Mouse (Mus musculus) kidney, postnatal 0 days (tissue): Measurements from ENCODE around the gene Gemin6. TPM values are rescaled to one million over a fixed set of nuclear protein-coding genes. Genes with fewer than 3 reads are reported as not detected.
"Not testable (repeated sequence)": the region's sequence is repeated elsewhere in the genome, so short reads cannot be mapped to it uniquely, and the experiment has no call there.

Experiments
- ATAC-seq: fragments of 200-750 bp; cut with Nextera tagmentation; replicated peaks from 2 replicates; pipeline ENCODE4 v1.8.0; 2017; ENCODE audit warnings: low read depth, moderate number of reproducible peaks, moderate TSS enrichment, moderate library complexity; ENCODE audit not compliant: low FRiP score
- DNase-seq: peaks from one replicate; pipeline ENCODE4 v3.0.0-alpha.2; 2016; ENCODE audit warnings: low spot score
- H3K27ac ChIP-seq: fragments of 300-500 bp; sonication (generic); 2 replicates; pipeline ENCODE4 v1.5.1; 2014; ENCODE audit warnings: mild to moderate bottlenecking
- H3K27me3 ChIP-seq: fragments of 300-500 bp; sonication (generic); 2 replicates; pipeline ENCODE4 v1.6.1; 2014; ENCODE audit warnings: low read length, mixed read lengths; ENCODE audit not compliant: insufficient read depth
- H3K36me3 ChIP-seq: fragments of 300-500 bp; sonication (generic); 2 replicates; pipeline ENCODE4 v1.6.1; 2014; ENCODE audit warnings: low read length, mixed read lengths; ENCODE audit not compliant: insufficient read depth
- H3K4me1 ChIP-seq: fragments of 300-500 bp; sonication (generic); replicated peaks from 2 replicates; pipeline ENCODE4 v1.6.1; 2014; ENCODE audit warnings: antibody characterized with exemption, low read length, mixed read lengths; ENCODE audit not compliant: insufficient read depth
- H3K4me2 ChIP-seq: fragments of 300-500 bp; sonication (generic); 2 replicates; pipeline ENCODE4 v1.6.1; 2014; ENCODE audit warnings: mild to moderate bottlenecking, low read length, moderate library complexity, mixed read lengths
- H3K4me3 ChIP-seq: fragments of 300-500 bp; sonication (generic); replicated peaks from 2 replicates; pipeline ENCODE4 v1.5.1; 2014; ENCODE audit warnings: low read depth, low read length
- H3K9ac ChIP-seq: fragments of 300-500 bp; sonication (generic); 2 replicates; pipeline ENCODE4 v1.6.1; 2014; ENCODE audit warnings: low read depth, low read length
- H3K9me3 ChIP-seq: fragments of 300-500 bp; sonication (generic); replicated peaks from 2 replicates; pipeline ENCODE4 v1.6.1; 2016; ENCODE audit warnings: low read length, inconsistent platforms, mixed read lengths
- CTCF ChIP-seq: IDR thresholded peaks from 2 replicates; pipeline ENCODE4 v1.5.1; 2016; ENCODE audit warnings: antibody characterized with exemption, low read depth, mild to moderate bottlenecking, moderate library complexity
- WGBS: fragments of 180-500 bp; shearing (Covaris S2); extraction: QIAGEN DNeasy Blood & Tissue Kit; methylation state at CpG from one replicate; pipeline ENCODE4 v1.1.7; 2014; 5-methylcytosine and 5-hydroxymethylcytosine counted together
- polyA plus RNA-seq: library from polyadenylated mRNA; unstranded; fragments of >200 nt; fragmentation: Nextera tagmentation; extraction: Ambion mirVana; gene quantifications from 2 replicates; pipeline ENCODE4 v1.2.1, GENCODE M21; 2015

Gemin6 gene
- polyA plus RNA-seq, result 29.7 and 32.1 TPM in 2 replicates

GRCm38 (mm10) chr17:80224326-80225116, at the start of gene Gemin6:
Gemin6 (plus strand) TSS chr17:80224441.
- Histone ChIP-seq H3K36me3 (no peaks in the 10 kb centered on the region), H3K9ac (peak within 1 kb of the TSS; percentile 64), H3K9me3 (no peaks in the 10 kb centered on the region), H3K4me2 (peak within 1 kb of the TSS; percentile 55), H3K4me3 (peak within 1 kb of the TSS; percentile 51), H3K4me1 (no peaks in the 10 kb centered on the region), H3K27me3 (no peaks in the 10 kb centered on the region), H3K27ac (peak within 1 kb of the TSS; percentile 83)
- DNase-seq, result peak; percentile 98
- 0% methylated on average over 33 of the region's 33 CpGs for WGBS
- TF ChIP-seq CTCF, result no peak
- peak; percentile 96 for ATAC-seq

GRCm38 (mm10) chr17:80174699-80175385, 49.4 kb upstream of the Gemin6 start:
- no peaks in the 10 kb centered on the region for H3K9me3 ChIP-seq
- DNase-seq, result peak; percentile 11
- H3K27ac ChIP-seq, result no peak overlapping the region
- no peak overlapping the region for H3K4me2 ChIP-seq
- H3K4me3 ChIP-seq, result no peak overlapping the region
- TF ChIP-seq CTCF, result no peak
- ATAC-seq, result 0 out of 2 replicates have a peak, but pooled peaks have one; percentile 10
- no peaks in the 10 kb centered on the region for H3K36me3 ChIP-seq
- H3K9ac ChIP-seq, result no peak overlapping the region
- no peaks in the 10 kb centered on the region for H3K27me3 ChIP-seq
- WGBS, result 54% methylated on average over 19 of the region's 19 CpGs
- 0 out of 2 replicates have a peak, but pooled peaks cover 6% of the 10 kb centered on the region for H3K4me1 ChIP-seq

- no peak for TF ChIP-seq CTCF
- Histone ChIP-seq H3K9me3 (no peaks in the 10 kb centered on the region), H3K27me3 (no peaks in the 10 kb centered on the region), H3K9ac (no peak overlapping the region), H3K4me2 (no peak overlapping the region), H3K36me3 (no peaks in the 10 kb centered on the region), H3K4me1 (0 out of 2 replicates have a peak, but pooled peaks cover 6% of the 10 kb centered on the region), H3K27ac (no peak overlapping the region), H3K4me3 (no peak overlapping the region)
- DNase-seq, result no peak
- no peak for ATAC-seq
- 82% methylated on average over 4 of the region's 4 CpGs for WGBS
These were observed 48.9 kb upstream of the Gemin6 start for GRCm38 (mm10) chr17:80175386-80175739.

- Histone ChIP-seq H3K4me3 (no peak overlapping the region), H3K27me3 (no peaks in the 10 kb centered on the region), H3K27ac (no peak overlapping the region), H3K9me3 (no peaks in the 10 kb centered on the region), H3K4me1 (0 out of 2 replicates have a peak, but pooled peaks cover 6% of the 10 kb centered on the region), H3K36me3 (no peaks in the 10 kb centered on the region), H3K4me2 (no peak overlapping the region), H3K9ac (no peak overlapping the region)
- DNase-seq (no peak), ATAC-seq (no peak)
- no peak for TF ChIP-seq CTCF
- WGBS, result 93% methylated on average over 3 of the region's 3 CpGs
These were observed 48.3 kb upstream of the Gemin6 start for GRCm38 (mm10) chr17:80175966-80176365.

- H3K27ac ChIP-seq, H3K36me3 ChIP-seq, H3K9me3 ChIP-seq, H3K4me1 ChIP-seq, DNase-seq, H3K4me3 ChIP-seq, H3K27me3 ChIP-seq, H3K4me2 ChIP-seq, H3K9ac ChIP-seq, ATAC-seq: not testable (repeated sequence)
- 97% methylated on average over 3 of the region's 3 CpGs for WGBS
These were observed 45.4 kb upstream of the Gemin6 start for GRCm38 (mm10) chr17:80178846-80179245.

GRCm38 (mm10) chr17:80179959-80180358, 44.3 kb upstream of the Gemin6 start:
- ATAC-seq, result peak; percentile 77
- under 1% methylated on average over 6 of the region's 6 CpGs for WGBS

More at GRCm38 (mm10) chr17:80179959-80180358, 44.3 kb upstream of the Gemin6 start:
- H3K4me3 ChIP-seq, result no peak overlapping the region
- peak; percentile 92 for DNase-seq
- H3K36me3 ChIP-seq, result no peaks in the 10 kb centered on the region
- H3K27ac ChIP-seq, result no peak overlapping the region
- no peak overlapping the region for H3K9ac ChIP-seq
- 0 out of 2 replicates have a peak, but pooled peaks cover 3% of the 10 kb centered on the region for H3K4me1 ChIP-seq
- TF ChIP-seq CTCF, result peak; percentile 91
- H3K9me3 ChIP-seq, result no peaks in the 10 kb centered on the region
- H3K4me2 ChIP-seq, result no peak overlapping the region
- H3K27me3 ChIP-seq, result no peaks in the 10 kb centered on the region
